9 mouse cellular contexts compared by ENCODE assay signal in genomic region chr17:29493461-29493980, GRCm38 (mm10). TPM values are rescaled to one million over a fixed set of nuclear protein-coding genes. Genes with fewer than 3 reads are reported as not detected.
DNase-seq lines count a peak whose midpoint lies in the region; ATAC-seq and TF ChIP-seq lines count a peak whose summit lies in the region.
"Had no signal": no experiment of that assay in that cellular context is flagged by ENCODE, and none has a peak within 500 bp of the region (broad histone marks: within the 10 kb centered on the region; RNA-seq: fewer than 3 reads in every experiment).

No protein-coding gene starts in this region.

- H3K4me3 ChIP-seq in lung, embryonic 14.5 days (ENCODE audit: low read depth, low read length), result peak overlapping the region; percentile 95
- 0 out of 2 replicates have a peak overlapping the region, but pooled peaks have one; percentile 70 for H3K4me3 ChIP-seq in intestine, embryonic 14.5 days (ENCODE audit: low read depth, low read length)
- no peak overlapping the region for H3K4me3 ChIP-seq in midbrain, embryonic 16.5 days (ENCODE audit: low read depth, low read length)

- H3K9ac ChIP-seq in lung, embryonic 14.5 days, result peak overlapping the region; percentile 40
- no peak overlapping the region for H3K9ac ChIP-seq in intestine, embryonic 14.5 days (ENCODE audit: low read length)
- no peak overlapping the region for H3K9ac ChIP-seq in midbrain, embryonic 16.5 days (ENCODE audit: low read depth, low read length)

- H3K4me1 ChIP-seq in lung, embryonic 14.5 days (ENCODE audit: insufficient read depth), result no peaks in the 10 kb centered on the region
- peaks cover 11% of the 10 kb centered on the region for H3K4me1 ChIP-seq in intestine, embryonic 14.5 days (replicated peaks; ENCODE audit: control insufficient read depth, insufficient read depth, low read length)
- H3K4me1 ChIP-seq in midbrain, embryonic 16.5 days (ENCODE audit: control insufficient read depth, insufficient read depth, low read length), result peaks cover 19% of the 10 kb centered on the region

- H3K9me3 ChIP-seq in lung, embryonic 14.5 days (ENCODE audit: low read depth, low read length), result no peaks in the 10 kb centered on the region
- H3K9me3 ChIP-seq in intestine, embryonic 14.5 days (ENCODE audit: control insufficient read depth, low read length), result no peaks in the 10 kb centered on the region
- no peaks in the 10 kb centered on the region for H3K9me3 ChIP-seq in midbrain, embryonic 16.5 days (replicated peaks; ENCODE audit: control insufficient read depth, low read length, poor library complexity, severe bottlenecking)

- DNase-seq in CD4-positive, CD25-positive, alpha-beta regulatory T cell, adult 2 months (ENCODE audit: low read depth, low spot score), result peak; percentile 60
- no peak for DNase-seq in lung, embryonic 14.5 days
- no peak for DNase-seq in lung, postnatal 36 days
- DNase-seq in intestine, embryonic 14.5 days (ENCODE audit: low spot score), result no peak
- no peak for DNase-seq in frontal cortex, postnatal 14 days (ENCODE audit: low spot score in 2 of 2)
- no peak for DNase-seq in left cerebral cortex, adult 9 months (ENCODE audit: low spot score in 2 of 2)

- H3K27me3 ChIP-seq in lung, embryonic 14.5 days (ENCODE audit: insufficient read depth, low read length), result no peaks in the 10 kb centered on the region
- H3K27me3 ChIP-seq in intestine, embryonic 14.5 days (replicated peaks; ENCODE audit: control insufficient read depth, insufficient read depth, low read length), result no peaks in the 10 kb centered on the region
- no peaks in the 10 kb centered on the region for H3K27me3 ChIP-seq in midbrain, embryonic 16.5 days (ENCODE audit: control insufficient read depth, insufficient read depth, low read depth, low read length)

- ATAC-seq in CD4-positive, CD25-positive, alpha-beta regulatory T cell, adult 4 months, result no peak
- no peak for ATAC-seq in lung, embryonic 14.5 days (ENCODE audit: insufficient read depth)
- no peak for ATAC-seq in intestine, embryonic 14.5 days (replicated peaks; ENCODE audit: low FRiP score, low TSS enrichment, low read depth)
- no peak for ATAC-seq in midbrain, embryonic 16.5 days

- WGBS in lung, embryonic 14.5 days, result 72% methylated on average over 11 of the region's 11 CpGs
- WGBS in intestine, embryonic 14.5 days, result 79% methylated on average over 11 of the region's 11 CpGs
- WGBS in midbrain, embryonic 16.5 days, result 67% methylated on average over 11 of the region's 11 CpGs

- H3K36me3 ChIP-seq in lung, embryonic 14.5 days (ENCODE audit: insufficient read depth), result peaks cover 24% of the 10 kb centered on the region
- peaks cover 16% of the 10 kb centered on the region for H3K36me3 ChIP-seq in intestine, embryonic 14.5 days (ENCODE audit: control insufficient read depth, insufficient read depth, low read length)
- H3K36me3 ChIP-seq in midbrain, embryonic 16.5 days (ENCODE audit: control insufficient read depth, insufficient read depth, low read length), result peaks cover 2% of the 10 kb centered on the region; the same call in 1 of the 2 replicates

- H3K27ac ChIP-seq in lung, embryonic 14.5 days (ENCODE audit: low read depth), result peak overlapping the region; percentile 52; the same call in 1 of the 2 replicates
- no peak overlapping the region for H3K27ac ChIP-seq in intestine, embryonic 14.5 days (ENCODE audit: low read depth)
- no peak overlapping the region for H3K27ac ChIP-seq in midbrain, embryonic 16.5 days (ENCODE audit: low read length)

- peak overlapping the region; percentile 93 for H3K4me2 ChIP-seq in lung, embryonic 14.5 days
- H3K4me2 ChIP-seq in intestine, embryonic 14.5 days (ENCODE audit: low read length), result peak overlapping the region; percentile 85
- peak overlapping the region; percentile 92 for H3K4me2 ChIP-seq in midbrain, embryonic 16.5 days (ENCODE audit: low read length)

- no peak for TF ChIP-seq CTCF in lung, embryonic 14.5 days (IDR thresholded peaks at IDR 0.05; ENCODE audit: low read depth)

RNA-seq across cellular contexts. Expression of gene Pim1, which starts 3.0 kb away (rescaled TPM):
- 100 to 1,000 TPM; 484 to 510 TPM for polyA plus RNA-seq in CD4-positive, CD25-positive, alpha-beta regulatory T cell, adult 4 months (2017; shearing (Covaris generic))
- polyA plus RNA-seq in lung, embryonic 14.5 days (2014; fragmentation: Nextera tagmentation; extraction: Ambion mirVana), result 14.1 and 16.0 TPM in 2 replicates
- polyA plus RNA-seq in intestine, embryonic 14.5 days (2014; fragmentation: Nextera tagmentation; extraction: Ambion mirVana), result 13.3 and 13.6 TPM in 2 replicates
- polyA plus RNA-seq in midbrain, embryonic 16.5 days (2015; fragmentation: Nextera tagmentation; extraction: Ambion mirVana), result 7.3 and 7.6 TPM in 2 replicates

RNA-seq across cellular contexts. Expression of gene Gm17657, which starts 55.9 kb away (rescaled TPM):
- polyA plus RNA-seq in CD4-positive, CD25-positive, alpha-beta regulatory T cell, adult 4 months (2017; shearing (Covaris generic)), result not detected
- polyA plus RNA-seq in lung, embryonic 14.5 days (2014; fragmentation: Nextera tagmentation; extraction: Ambion mirVana), result not detected in 2 replicates
- polyA plus RNA-seq in intestine, embryonic 14.5 days (2014; fragmentation: Nextera tagmentation; extraction: Ambion mirVana), result not detected in 2 replicates
- not detected in 2 replicates for polyA plus RNA-seq in midbrain, embryonic 16.5 days (2015; fragmentation: Nextera tagmentation; extraction: Ambion mirVana)
- polyA plus RNA-seq: gonadal fat pad, adult 2 months had no signal

RNA-seq across cellular contexts. Expression of gene Tbc1d22b, which starts 56.1 kb away (rescaled TPM):
- 10 to 100 TPM in 1 of 2 experiments, 1 to 10 TPM in 1; 9.5 to 11.2 TPM for polyA plus RNA-seq in CD4-positive, CD25-positive, alpha-beta regulatory T cell, adult 4 months (2017; shearing (Covaris generic))
- polyA plus RNA-seq in lung, embryonic 14.5 days (2014; fragmentation: Nextera tagmentation; extraction: Ambion mirVana), result 17.4 TPM in 2 replicates
- 13.9 and 14.0 TPM in 2 replicates for polyA plus RNA-seq in intestine, embryonic 14.5 days (2014; fragmentation: Nextera tagmentation; extraction: Ambion mirVana)
- polyA plus RNA-seq in midbrain, embryonic 16.5 days (2015; fragmentation: Nextera tagmentation; extraction: Ambion mirVana), result 29.5 and 32.2 TPM in 2 replicates

RNA-seq across cellular contexts. Expression of gene Tmem217, which starts 58.7 kb away (rescaled TPM):
- polyA plus RNA-seq in CD4-positive, CD25-positive, alpha-beta regulatory T cell, adult 4 months (2017; shearing (Covaris generic)), result under 1 TPM in 1 of 2 experiments, not detected in 1; 0.62 TPM
- 0.43 and 0.46 TPM in 2 replicates for polyA plus RNA-seq in lung, embryonic 14.5 days (2014; fragmentation: Nextera tagmentation; extraction: Ambion mirVana)
- 0.30 and 0.39 TPM in 2 replicates for polyA plus RNA-seq in intestine, embryonic 14.5 days (2014; fragmentation: Nextera tagmentation; extraction: Ambion mirVana)
- 0.89 and 1.3 TPM in 2 replicates for polyA plus RNA-seq in midbrain, embryonic 16.5 days (2015; fragmentation: Nextera tagmentation; extraction: Ambion mirVana)

Comparison
In these comparisons a context has a peak if more than half of its experiments do, and no peak if none do; other contexts are left out.
1. RNA of gene Pim1, which starts 3.0 kb away (polyA plus RNA-seq): 484 to 510 TPM in CD4-positive, CD25-positive, alpha-beta regulatory T cell, adult 4 months; 14.1 to 16.0 TPM in lung, embryonic 14.5 days, 13.3 to 13.6 TPM in intestine, embryonic 14.5 days and 7.3 to 7.6 TPM in midbrain, embryonic 16.5 days; every median in the first group is over 10 times any median in the second.
2. Peak in every context shown above with its lines, with median percentiles within 50 percentile points of each other: H3K4me2 ChIP-seq.